In genomic region chr1:86502221-86503048, GRCm38 (mm10) we compare ENCODE assay signal across 8 mouse cellular contexts. TPM values are rescaled to one million over a fixed set of nuclear protein-coding genes. Genes with fewer than 3 reads are reported as not detected.
DNase-seq lines count a peak whose midpoint lies in the region; ATAC-seq and TF ChIP-seq lines count a peak whose summit lies in the region.

No protein-coding gene starts in this region.

- 37% methylated on average over 16 of the region's 17 CpGs for WGBS in kidney, postnatal 0 days
- WGBS in embryonic facial prominence, embryonic 10.5 days: 15% methylated on average over 17 of the region's 17 CpGs
- 20% methylated on average over 17 of the region's 17 CpGs for WGBS in hindbrain, postnatal 0 days
- WGBS in neural tube, embryonic 14.5 days: 16% methylated on average over 10 of the region's 17 CpGs

- no peaks in the 10 kb centered on the region for H3K36me3 ChIP-seq in kidney, postnatal 0 days (ENCODE audit: insufficient read depth, low read length)
- no peaks in the 10 kb centered on the region for H3K36me3 ChIP-seq in embryonic facial prominence, embryonic 10.5 days (replicated peaks)
- no peaks in the 10 kb centered on the region for H3K36me3 ChIP-seq in hindbrain, postnatal 0 days (ENCODE audit: insufficient read depth, low read length)
- H3K36me3 ChIP-seq in neural tube, embryonic 14.5 days (ENCODE audit: control insufficient read depth, insufficient read depth, low read length): no peaks in the 10 kb centered on the region

- no peak for DNase-seq in kidney, postnatal 0 days (ENCODE audit: low spot score)
- no peak for DNase-seq in kidney, postnatal 36 days
- DNase-seq in embryonic facial prominence, embryonic 10.5 days (ENCODE audit: low spot score): peak; percentile 57
- DNase-seq in hindbrain, postnatal 0 days (ENCODE audit: low spot score): no peak
- no peak for DNase-seq in yolk sac, embryonic 10.5 days (ENCODE audit: low spot score)
- no peak for DNase-seq in adrenal gland, adult 18-20 months (ENCODE audit: low spot score in 2 of 2)
- no peak for DNase-seq in spleen, postnatal 36 days (ENCODE audit: low spot score in 2 of 2)

- H3K4me1 ChIP-seq in kidney, postnatal 0 days (replicated peaks; ENCODE audit: insufficient read depth, low read length): peaks cover 55% of the 10 kb centered on the region
- H3K4me1 ChIP-seq in embryonic facial prominence, embryonic 10.5 days: peaks cover 79% of the 10 kb centered on the region
- H3K4me1 ChIP-seq in hindbrain, postnatal 0 days (ENCODE audit: insufficient read depth, low read length): peaks cover 20% of the 10 kb centered on the region
- peaks cover 41% of the 10 kb centered on the region for H3K4me1 ChIP-seq in neural tube, embryonic 14.5 days (ENCODE audit: control insufficient read depth, insufficient read depth, low read length)

- no peak for TF ChIP-seq CTCF in kidney, postnatal 0 days (IDR thresholded peaks at IDR 0.05; ENCODE audit: low read depth)
- no peak for TF ChIP-seq CTCF in hindbrain, postnatal 0 days (IDR thresholded peaks at IDR 0.05; ENCODE audit: low read depth)

- H3K9me3 ChIP-seq in kidney, postnatal 0 days (replicated peaks; ENCODE audit: low read length): no peaks in the 10 kb centered on the region
- no peaks in the 10 kb centered on the region for H3K9me3 ChIP-seq in embryonic facial prominence, embryonic 10.5 days
- H3K9me3 ChIP-seq in hindbrain, postnatal 0 days (ENCODE audit: low read length): no peaks in the 10 kb centered on the region
- no peaks in the 10 kb centered on the region for H3K9me3 ChIP-seq in neural tube, embryonic 14.5 days (ENCODE audit: control insufficient read depth, low read length)

- H3K9ac ChIP-seq in kidney, postnatal 0 days (ENCODE audit: low read depth, low read length): no peak overlapping the region
- H3K9ac ChIP-seq in hindbrain, postnatal 0 days (replicated peaks; ENCODE audit: low read length): no peak overlapping the region
- H3K9ac ChIP-seq in neural tube, embryonic 14.5 days (replicated peaks; ENCODE audit: low read depth, low read length): no peak overlapping the region

- H3K4me3 ChIP-seq in kidney, postnatal 0 days (replicated peaks; ENCODE audit: low read depth, low read length): no peak overlapping the region
- H3K4me3 ChIP-seq in embryonic facial prominence, embryonic 10.5 days: peak overlapping the region; percentile 59
- no peak overlapping the region for H3K4me3 ChIP-seq in hindbrain, postnatal 0 days (ENCODE audit: low read length)
- H3K4me3 ChIP-seq in neural tube, embryonic 14.5 days (ENCODE audit: low read depth, low read length): no peak overlapping the region

- ATAC-seq in kidney, postnatal 0 days (replicated peaks; ENCODE audit: low FRiP score, low read depth): no peak
- ATAC-seq in hindbrain, postnatal 0 days: no peak
- ATAC-seq in neural tube, embryonic 14.5 days (ENCODE audit: low read depth): no peak

- H3K4me2 ChIP-seq in kidney, postnatal 0 days (ENCODE audit: low read length): 0 out of 2 replicates have a peak overlapping the region, but pooled peaks have one; percentile 10
- no peak overlapping the region for H3K4me2 ChIP-seq in hindbrain, postnatal 0 days (ENCODE audit: low read depth, low read length)
- H3K4me2 ChIP-seq in neural tube, embryonic 14.5 days (ENCODE audit: low read depth, low read length): no peak overlapping the region

- H3K27ac ChIP-seq in kidney, postnatal 0 days: peak overlapping the region; percentile 91
- peak overlapping the region; percentile 99 for H3K27ac ChIP-seq in embryonic facial prominence, embryonic 10.5 days (replicated peaks)
- peak overlapping the region; percentile 87; the same call in 1 of the 2 replicates for H3K27ac ChIP-seq in hindbrain, postnatal 0 days
- peak overlapping the region; percentile 72; the same call in 1 of the 2 replicates for H3K27ac ChIP-seq in neural tube, embryonic 14.5 days (ENCODE audit: low read depth, low read length)

- H3K27me3 ChIP-seq in kidney, postnatal 0 days (ENCODE audit: insufficient read depth, low read length): no peaks in the 10 kb centered on the region
- H3K27me3 ChIP-seq in embryonic facial prominence, embryonic 10.5 days (replicated peaks; ENCODE audit: low read depth, poor library complexity, severe bottlenecking): no peaks in the 10 kb centered on the region
- H3K27me3 ChIP-seq in hindbrain, postnatal 0 days (ENCODE audit: insufficient read depth, low read length): no peaks in the 10 kb centered on the region
- H3K27me3 ChIP-seq in neural tube, embryonic 14.5 days (ENCODE audit: control insufficient read depth, insufficient read depth, low read length): no peaks in the 10 kb centered on the region

RNA-seq across cellular contexts. Expression of gene Ptma, which starts 24.1 kb away (rescaled TPM):
- polyA plus RNA-seq in kidney, postnatal 0 days (2015; fragmentation: Nextera tagmentation; extraction: Ambion mirVana): 2,429 and 2,697 TPM in 2 replicates
- polyA plus RNA-seq in embryonic facial prominence, embryonic 10.5 days (2016; fragmentation: Nextera tagmentation; extraction: Ambion mirVana): 3,352 and 3,592 TPM in 2 replicates
- total RNA-seq in hindbrain, postnatal 0 days (2014; rRNA removed): 619 and 723 TPM in 2 replicates
- polyA plus RNA-seq in hindbrain, postnatal 0 days (2015; fragmentation: Nextera tagmentation; extraction: Ambion mirVana): 1,399 and 1,474 TPM in 2 replicates
- polyA plus RNA-seq in neural tube, embryonic 14.5 days (2014; fragmentation: Nextera tagmentation; extraction: Ambion mirVana): 1,651 and 1,970 TPM in 2 replicates
- total RNA-seq in adrenal gland, adult 18-20 months (2021): 100 to 1,000 TPM; 463 to 486 TPM
